Mouse (Mus musculus) heart, postnatal 0 days (tissue): ENCODE measurements around the gene Ell.

Experiments used
- CTCF ChIP-seq: IDR thresholded peaks from 2 replicates; pipeline ENCODE4 v1.5.1; 2016; ENCODE audit warnings: antibody characterized with exemption, control low read depth, low read depth
- EP300 ChIP-seq: IDR thresholded peaks from 2 replicates; pipeline ENCODE4 v1.6.1; 2016; ENCODE audit warnings: antibody characterized with exemption, low read depth

- no peak for TF ChIP-seq EP300
- TF ChIP-seq CTCF, result no peak
Observed at GRCm38 (mm10) chr8:70608749-70609367, 69.6 kb downstream of the Ell start, which contains the start of gene Ssbp4.
